ENCODE assay signal across 23 mouse cellular contexts in genomic region chr3:81292404-81292803, GRCm38 (mm10).
A peak's percentile ranks its signal among the peaks of the same experiment; 100 is the strongest.
DNase-seq lines count a peak whose midpoint lies in the region; ATAC-seq and TF ChIP-seq lines count a peak whose summit lies in the region.
"Had no signal": no experiment of that assay in that cellular context is flagged by ENCODE, and none has a peak within 500 bp of the region (broad histone marks: within the 10 kb centered on the region; RNA-seq: fewer than 3 reads in every experiment).

No protein-coding gene starts in this region.

- H3K4me3 ChIP-seq in embryonic facial prominence, embryonic 10.5 days: no peak overlapping the region
- no peak overlapping the region for H3K4me3 ChIP-seq in limb, embryonic 14.5 days (replicated peaks; ENCODE audit: low read length)
- H3K4me3 ChIP-seq: heart, embryonic 10.5 days; liver, embryonic 15.5 days; lung, embryonic 15.5 days; myocyte had no signal

- H3K27me3 ChIP-seq in embryonic facial prominence, embryonic 10.5 days (replicated peaks; ENCODE audit: low read depth, poor library complexity, severe bottlenecking): no peaks in the 10 kb centered on the region
- H3K27me3 ChIP-seq in limb, embryonic 14.5 days (ENCODE audit: control insufficient read depth, insufficient read depth, low read length): no peaks in the 10 kb centered on the region
- H3K27me3 ChIP-seq: liver, embryonic 15.5 days; lung, embryonic 15.5 days had no signal

- H3K36me3 ChIP-seq in embryonic facial prominence, embryonic 10.5 days (replicated peaks): no peaks in the 10 kb centered on the region
- H3K36me3 ChIP-seq in limb, embryonic 14.5 days (ENCODE audit: control insufficient read depth, insufficient read depth, low read length): no peaks in the 10 kb centered on the region
- H3K36me3 ChIP-seq: heart, embryonic 10.5 days; liver, embryonic 15.5 days; lung, embryonic 15.5 days had no signal

- 34% methylated on average over 2 of the region's 2 CpGs for WGBS in embryonic facial prominence, embryonic 10.5 days
- 17% methylated on average over 2 of the region's 2 CpGs for whole genome bisulfite sequencing in limb, embryonic 14.5 days

- intact Hi-C loops in gastrocnemius, postnatal 14 days (cut with DNase I; ENCODE audit: low total_unique reads): no loop called here

- no peaks in the 10 kb centered on the region for H3K9me3 ChIP-seq in embryonic facial prominence, embryonic 10.5 days
- H3K9me3 ChIP-seq in limb, embryonic 14.5 days (ENCODE audit: control insufficient read depth, low read length): no peaks in the 10 kb centered on the region
- H3K9me3 ChIP-seq: heart, embryonic 10.5 days; liver, embryonic 15.5 days; lung, embryonic 15.5 days had no signal

- no peak for TF ChIP-seq POLR2A in limb, embryonic 14.5 days (IDR thresholded peaks at IDR 0.05; ENCODE audit: borderline replicate concordance, extremely low read depth, insufficient read depth, insufficient read length)

- H3K9ac ChIP-seq in limb, embryonic 14.5 days (ENCODE audit: low read depth, low read length, severe bottlenecking): no peak overlapping the region
- H3K9ac ChIP-seq: liver, embryonic 15.5 days; lung, embryonic 15.5 days had no signal

- H3K4me1 ChIP-seq in embryonic facial prominence, embryonic 10.5 days: peaks cover 9% of the 10 kb centered on the region
- peaks cover 6% of the 10 kb centered on the region; the same call in 1 of the 2 replicates for H3K4me1 ChIP-seq in limb, embryonic 14.5 days (ENCODE audit: control insufficient read depth, insufficient read depth, low read length)
- H3K4me1 ChIP-seq: heart, embryonic 10.5 days; liver, embryonic 15.5 days; lung, embryonic 15.5 days had no signal

- peak; percentile 55 for DNase-seq in embryo, embryonic 10 days (ENCODE audit: low spot score)
- DNase-seq in embryo, embryonic 9.5 days (ENCODE audit: extremely low spot score): no peak
- peak; percentile 21 for DNase-seq in embryonic facial prominence, embryonic 10.5 days (ENCODE audit: low spot score)
- peak; percentile 67 for DNase-seq in forelimb bud, embryonic 11.5 days (ENCODE audit: low read depth, low spot score)
- peak; percentile 74 for DNase-seq in limb, embryonic 14.5 days (ENCODE audit: low spot score)
- no peak for DNase-seq in urinary bladder, postnatal 4 days (ENCODE audit: low spot score in 2 of 2)
- DNase-seq in cerebellum, postnatal 4 days (ENCODE audit: low spot score in 2 of 2): no peak
- no peak for DNase-seq in gastrocnemius, postnatal 14 days
- DNase-seq: adrenal gland, postnatal 25 days; cerebellum, adult 9-11 months; kidney, adult 11 months; kidney, postnatal 10 days; liver; lung, postnatal 36 days; right cerebral cortex, adult 18-20 months; right cerebral cortex, postnatal 4 days had no signal

- no peak overlapping the region for H3K4me2 ChIP-seq in limb, embryonic 14.5 days (replicated peaks; ENCODE audit: low read depth, low read length, severe bottlenecking)
- H3K4me2 ChIP-seq: liver, embryonic 15.5 days; lung, embryonic 15.5 days had no signal

- no peak overlapping the region for H3K27ac ChIP-seq in embryonic facial prominence, embryonic 10.5 days (replicated peaks)
- no peak overlapping the region for H3K27ac ChIP-seq in limb, embryonic 14.5 days (replicated peaks; ENCODE audit: low read depth, low read length)
- H3K27ac ChIP-seq: heart, embryonic 10.5 days; hindbrain, postnatal 0 days; liver, embryonic 15.5 days; lung, embryonic 15.5 days had no signal

- ATAC-seq in limb, embryonic 14.5 days (ENCODE audit: low FRiP score, low read depth): peak; percentile 88
- ATAC-seq: forebrain, embryonic 14.5 days; hindbrain, postnatal 0 days; midbrain, embryonic 16.5 days had no signal

Comparison
In these comparisons a context has a peak if more than half of its experiments do, and no peak if none do; other contexts are left out.
1. DNase-seq: peak in embryo, embryonic 10 days (single experiment), embryonic facial prominence, embryonic 10.5 days (single experiment), forelimb bud, embryonic 11.5 days (single experiment) and limb, embryonic 14.5 days (single experiment); none in embryo, embryonic 9.5 days (single experiment), urinary bladder, postnatal 4 days (0 of 2), cerebellum, postnatal 4 days (0 of 2) and gastrocnemius, postnatal 14 days (single experiment).